Mouse (Mus musculus) ovary, adult 10 weeks (tissue): ENCODE data around the gene Lamp2. TPM values are rescaled to one million over a fixed set of nuclear protein-coding genes. Genes with fewer than 3 reads are reported as not detected.

Experiments
- polyA plus RNA-seq: library from polyadenylated mRNA; stranded (reverse); fragments of 350-450 nt; fragmentation: Illumina TruSeq; extraction: RNeasy Lipid Tissue Mini Kit (QIAGEN cat#74804); gene quantifications from one replicate; pipeline ENCODE4 v1.2.3, GENCODE M21; 2014

The Lamp2 gene
- 992 TPM for polyA plus RNA-seq

GRCm38 (mm10) chrX:38455890-38456634 is at the start of gene Lamp2:
Lamp2 (minus strand) TSS chrX:38456454.

Other genes with a start within 250 kb of the Lamp2 start
- 79.4 TPM for gene Tmem255a, start 204.0 kb downstream of the Lamp2 start, polyA plus RNA-seq
- gene Atp1b4, start 140.3 kb downstream of the Lamp2 start, polyA plus RNA-seq, result not detected
- 286 TPM for gene Cul4b, start 119.7 kb upstream of the Lamp2 start, polyA plus RNA-seq
- 203 TPM for gene Mcts1, start 144.1 kb upstream of the Lamp2 start, polyA plus RNA-seq
- gene C1galt1c1, start 178.6 kb upstream of the Lamp2 start, polyA plus RNA-seq, result 89.1 TPM